Mouse (Mus musculus) liver, adult 2 months (tissue): ENCODE data around the gene Perm1. TPM values are rescaled to one million over a fixed set of nuclear protein-coding genes. Genes with fewer than 3 reads are reported as not detected.

Source experiments
- DNase-seq: peaks from one replicate; pipeline ENCODE4 v3.0.0-alpha.2; 2011; ENCODE audit warnings: low read depth, low spot score; ENCODE audit errors: extremely low read depth
- H3K27ac ChIP-seq: fragments of 200-500 bp; replicated peaks from 2 replicates; pipeline ENCODE4 v1.5.1; 2012; ENCODE audit warnings: low read depth, mild to moderate bottlenecking, control low read depth, inconsistent platforms, low read length; ENCODE audit not compliant: insufficient read depth
- H3K27me3 ChIP-seq: fragments of 200-500 bp; 2 replicates; pipeline ENCODE4 v1.6.1; 2012; ENCODE audit warnings: mild to moderate bottlenecking, moderate library complexity, low read length, inconsistent platforms; ENCODE audit not compliant: control insufficient read depth, insufficient read depth
- H3K36me3 ChIP-seq: fragments of 200-500 bp; 2 replicates; pipeline ENCODE4 v1.6.1; 2012; ENCODE audit warnings: low read length, inconsistent platforms; ENCODE audit not compliant: control insufficient read depth, insufficient read depth
- H3K4me1 ChIP-seq: fragments of 200-500 bp; 2 replicates; pipeline ENCODE4 v1.6.1; 2011; ENCODE audit warnings: low read length; ENCODE audit not compliant: control insufficient read depth, insufficient read depth
- H3K4me3 ChIP-seq: fragments of 200-500 bp; 2 replicates; pipeline ENCODE4 v1.5.1; 2011; ENCODE audit warnings: low read depth, mild to moderate bottlenecking, control low read depth, low read length, moderate library complexity; ENCODE audit not compliant: insufficient read depth
- H3K79me2 ChIP-seq: fragments of 200-500 bp; 2 replicates; pipeline ENCODE4 v1.6.1; 2012; ENCODE audit warnings: inconsistent platforms, mild to moderate bottlenecking, low read length, moderate library complexity; ENCODE audit not compliant: control insufficient read depth, insufficient read depth
- H3K9ac ChIP-seq: fragments of 200-500 bp; 2 replicates; pipeline ENCODE4 v1.6.1; 2012; ENCODE audit warnings: low read depth, mild to moderate bottlenecking, control low read depth, inconsistent platforms, low read length
- CTCF ChIP-seq: fragments of 200-500 bp; IDR thresholded peaks from 2 replicates; pipeline ENCODE4 v1.5.1; 2011; ENCODE audit warnings: low read depth, low read length, control low read depth
- POLR2A ChIP-seq: fragments of 200-500 bp; IDR thresholded peaks from 2 replicates; pipeline ENCODE4 v1.6.1; 2011; ENCODE audit warnings: low read length, control low read depth; ENCODE audit not compliant: insufficient read depth; ENCODE audit errors: extremely low read depth
- WGBS: fragments of 180-500 bp; shearing (Covaris S2); methylation state at CpG from one replicate; pipeline ENCODE4 v1.1.7; 2018; 5-methylcytosine and 5-hydroxymethylcytosine counted together
- polyA plus RNA-seq: library from polyadenylated mRNA; depleted of rRNA; stranded (reverse); fragments of >200 nt; gene quantifications from 2 replicates; pipeline ENCODE4 v1.2.3, GENCODE M21; 2012; rRNA removed
- total RNA-seq: library from RNA; depleted of rRNA; stranded (reverse); fragments of >200 nt; gene quantifications from 2 replicates; pipeline ENCODE4 v1.2.3, GENCODE M21; 2014; rRNA removed

Perm1 gene
- total and polyA plus RNA-seq, 2 experiments, result 0.04 to 0.09 TPM

GRCm38 (mm10) chr4:156254361-156255077, 38.9 kb downstream of the Perm1 start:
- no peak overlapping the region for H3K4me3 ChIP-seq
- H3K36me3 ChIP-seq, result no peaks in the 10 kb centered on the region
- peaks cover 15% of the 10 kb centered on the region for H3K27me3 ChIP-seq
- DNase-seq, result no peak
- peaks cover 4% of the 10 kb centered on the region; the same call in 1 of the 2 replicates for H3K4me1 ChIP-seq
- no peak for TF ChIP-seq CTCF
- no peak for TF ChIP-seq POLR2A
- no peak overlapping the region for H3K27ac ChIP-seq
- 5% methylated on average over 26 of the region's 30 CpGs for WGBS
- no peaks in the 10 kb centered on the region for H3K79me2 ChIP-seq
- no peak overlapping the region for H3K9ac ChIP-seq

DNA sequence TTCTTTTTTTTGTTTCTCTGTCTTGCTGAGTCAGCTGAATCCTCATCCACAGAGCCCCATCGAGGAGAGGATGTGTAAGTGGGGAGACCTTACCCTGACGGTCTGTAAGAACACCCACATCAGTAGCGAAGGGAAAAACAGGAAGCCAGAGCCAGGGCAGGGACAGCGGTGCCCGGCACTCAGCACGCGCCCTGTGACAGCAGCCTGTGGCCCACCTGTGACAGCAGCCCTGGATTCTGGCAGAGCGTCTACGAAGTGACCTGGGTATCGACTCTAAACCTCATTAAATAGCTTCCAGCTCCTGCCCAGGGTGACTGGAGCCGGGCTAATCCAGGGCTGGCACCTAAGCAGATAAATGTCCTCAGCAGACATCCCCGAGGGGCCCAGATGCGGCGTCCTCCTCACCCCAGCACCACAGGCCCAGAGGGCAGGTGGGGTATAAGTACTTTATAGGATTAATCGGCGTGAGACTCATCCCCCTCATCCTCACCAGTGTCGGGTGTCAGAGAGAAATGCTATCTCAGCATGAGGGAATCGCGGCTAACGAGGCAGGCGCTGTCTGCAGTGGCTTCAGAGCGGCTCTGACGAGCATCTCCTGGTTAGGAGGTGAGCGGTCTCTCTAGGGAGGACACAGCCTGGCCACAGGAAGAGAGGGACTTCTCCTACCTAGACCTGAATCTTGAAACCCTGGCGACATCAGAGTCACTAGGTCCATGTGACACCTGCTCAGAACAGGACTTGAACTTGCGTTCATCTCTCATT, 39.6 kb downstream of the Perm1 start, which contains the start of gene Samd11:
Samd11 (minus strand) TSS at position 580 of the 762 bp plus-strand sequence.
- DNase-seq, result no peak
- peaks cover 15% of the 10 kb centered on the region for H3K27me3 ChIP-seq
- no peak within 1 kb of the TSS for H3K9ac ChIP-seq
- H3K4me3 ChIP-seq, result no peak within 1 kb of the TSS
- H3K27ac ChIP-seq, result no peak within 1 kb of the TSS
- no peaks in the 10 kb centered on the region for H3K36me3 ChIP-seq
- no peaks in the 10 kb centered on the region for H3K79me2 ChIP-seq
- no peak for TF ChIP-seq CTCF
- WGBS, result 12% methylated on average over 26 of the region's 26 CpGs
- H3K4me1 ChIP-seq, result peaks cover 4% of the 10 kb centered on the region; the same call in 1 of the 2 replicates

Other genes with a start within 250 kb of the Perm1 start
- 2.8 TPM in 2 replicates for gene B3galt6, start 223.2 kb upstream of the Perm1 start, total RNA-seq
- gene B3galt6, start 223.2 kb upstream of the Perm1 start, polyA plus RNA-seq, result 2.5 and 2.6 TPM in 2 replicates
- gene Sdf4, start 223.0 kb upstream of the Perm1 start, total RNA-seq, result 141 and 156 TPM in 2 replicates
- 34.9 and 37.2 TPM in 2 replicates for gene Sdf4, start 223.0 kb upstream of the Perm1 start, polyA plus RNA-seq
- 0.65 and 0.67 TPM in 2 replicates for gene Tnfrsf4, start 202.0 kb upstream of the Perm1 start, total RNA-seq
- gene Tnfrsf4, start 202.0 kb upstream of the Perm1 start, polyA plus RNA-seq, result 0.83 and 2.5 TPM in 2 replicates
- 0.94 TPM in 1 of 2 replicates, not detected in the other for gene Tnfrsf18, start 189.7 kb upstream of the Perm1 start, total RNA-seq
- gene Tnfrsf18, start 189.7 kb upstream of the Perm1 start, polyA plus RNA-seq, result 0.41 and 0.81 TPM in 2 replicates
- gene Ttll10, start 156.5 kb upstream of the Perm1 start, total RNA-seq, result 0.37 TPM in 1 of 2 replicates, not detected in the other
- gene Ttll10, start 156.5 kb upstream of the Perm1 start, polyA plus RNA-seq, result 0.11 and 0.12 TPM in 2 replicates
- gene 9430015G10Rik, start 105.9 kb upstream of the Perm1 start, total RNA-seq, result 3.8 and 4.5 TPM in 2 replicates
- gene 9430015G10Rik, start 105.9 kb upstream of the Perm1 start, polyA plus RNA-seq, result 3.7 and 9.1 TPM in 2 replicates
- gene Rnf223, start 85.4 kb upstream of the Perm1 start, total RNA-seq, result not detected in 2 replicates
- gene Rnf223, start 85.4 kb upstream of the Perm1 start, polyA plus RNA-seq, result 0.17 TPM in 1 of 2 replicates, not detected in the other
- gene Agrn, start 18.4 kb upstream of the Perm1 start, total RNA-seq, result 10.4 and 13.8 TPM in 2 replicates
- gene Agrn, start 18.4 kb upstream of the Perm1 start, polyA plus RNA-seq, result 20.5 and 33.2 TPM in 2 replicates
- 14.2 and 20.7 TPM in 2 replicates for gene Isg15, start 15.1 kb upstream of the Perm1 start, total RNA-seq
- gene Isg15, start 15.1 kb upstream of the Perm1 start, polyA plus RNA-seq, result 26.8 and 44.3 TPM in 2 replicates
- 2.5 and 3.0 TPM in 2 replicates for gene AW011738, start 12.6 kb upstream of the Perm1 start, total RNA-seq
- 1.7 and 3.7 TPM in 2 replicates for gene AW011738, start 12.6 kb upstream of the Perm1 start, polyA plus RNA-seq
- 6.9 TPM in 2 replicates for gene Plekhn1, start 19.0 kb downstream of the Perm1 start, total RNA-seq
- 12.1 and 18.5 TPM in 2 replicates for gene Plekhn1, start 19.0 kb downstream of the Perm1 start, polyA plus RNA-seq
- 16.4 and 17.8 TPM in 2 replicates for gene Noc2l, start 20.1 kb downstream of the Perm1 start, total RNA-seq
- gene Noc2l, start 20.1 kb downstream of the Perm1 start, polyA plus RNA-seq, result 28.5 and 35.8 TPM in 2 replicates
- under 0.01 TPM in 1 of 2 replicates, not detected in the other for gene Samd11, start 39.8 kb downstream of the Perm1 start, total RNA-seq
- 0.04 TPM in 1 of 2 replicates, not detected in the other for gene Samd11, start 39.8 kb downstream of the Perm1 start, polyA plus RNA-seq
- not detected in 2 replicates for gene Vmn2r-ps159, start 115.2 kb downstream of the Perm1 start, total RNA-seq
- gene Vmn2r-ps159, start 115.2 kb downstream of the Perm1 start, polyA plus RNA-seq, result not detected in 2 replicates